Mouse (Mus musculus): ENCODE data around the gene C1ql2. TPM values are rescaled to one million over a fixed set of nuclear protein-coding genes. Genes with fewer than 3 reads are reported as not detected.

C1ql2 gene
- polyA plus RNA-seq, 1 experiment from 2014 or later = 0.71 TPM

DNA sequence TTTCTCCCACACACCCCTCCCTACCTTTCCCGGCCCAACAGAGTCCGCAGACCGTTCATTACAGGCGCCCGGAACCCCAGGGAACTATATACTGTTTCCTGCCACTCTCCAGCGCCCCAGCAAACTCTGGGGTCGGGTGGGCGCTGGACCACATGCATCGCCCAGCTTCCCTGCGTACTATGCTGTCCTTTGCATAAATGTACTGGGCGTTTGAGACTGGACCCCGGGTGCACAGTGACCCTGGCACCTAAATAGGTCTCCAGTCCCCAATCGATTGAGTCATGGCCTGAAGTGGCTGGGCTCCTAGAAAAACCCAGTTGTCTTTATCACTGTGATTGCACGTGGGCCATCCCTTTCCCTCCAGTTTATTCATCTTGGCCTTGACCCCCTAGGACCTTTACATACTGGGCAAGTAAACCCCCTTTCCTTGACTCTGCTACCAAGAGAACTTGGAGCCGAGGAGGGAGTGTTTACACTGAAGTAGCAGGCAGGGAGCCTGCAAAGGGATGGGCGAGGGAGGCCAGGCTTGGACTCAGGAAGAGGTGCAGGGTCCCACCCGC, 1.5 kb downstream of the C1ql2 start:
- Histone ChIP-seq H3K4me1 (replicated peaks) (peaks cover 28% of the 10 kb centered on the region), H3K9me3 (no peaks in the 10 kb centered on the region), H3K36me3 (no peaks in the 10 kb centered on the region), H3K4me3 (peak overlapping the region; percentile 28), H3K27me3 (peaks cover 97% of the 10 kb centered on the region), H3K27ac (replicated peaks) (no peak overlapping the region), H3K4me2 (peak overlapping the region; percentile 58), H3K9ac (no peak overlapping the region)
- 0 out of 2 replicates have a peak, but pooled peaks have one; percentile 1 for ATAC-seq (ENCODE audit: low read depth)
- WGBS = 2% methylated on average over 17 of the region's 17 CpGs

DNA sequence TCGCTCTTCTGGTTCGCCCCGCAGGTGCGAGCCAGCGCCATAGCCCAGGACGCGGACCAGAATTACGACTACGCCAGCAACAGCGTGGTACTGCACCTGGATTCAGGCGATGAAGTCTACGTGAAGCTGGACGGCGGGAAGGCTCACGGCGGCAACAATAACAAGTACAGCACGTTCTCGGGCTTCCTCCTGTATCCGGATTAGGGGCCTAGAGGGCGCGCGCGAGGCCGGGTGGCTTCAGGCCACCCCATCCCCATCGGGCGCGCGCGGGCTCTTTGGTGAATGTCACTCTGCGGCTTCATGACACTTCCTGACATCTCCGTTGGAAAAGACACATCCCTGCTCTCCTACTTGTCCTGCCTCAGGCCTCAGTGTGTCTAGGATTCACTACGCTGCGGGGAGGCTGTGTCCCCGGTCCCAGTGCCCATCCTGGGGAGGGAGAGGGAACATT, 2.0 kb downstream of the C1ql2 start:
- H3K27me3 ChIP-seq = peaks cover 93% of the 10 kb centered on the region
- H3K9me3 ChIP-seq = no peaks in the 10 kb centered on the region
- under 1% methylated on average over 34 of the region's 34 CpGs for WGBS
- H3K27ac ChIP-seq (replicated peaks) = no peak overlapping the region
- ATAC-seq (ENCODE audit: low read depth) = 0 out of 2 replicates have a peak, but pooled peaks have one; percentile 7
- peaks cover 28% of the 10 kb centered on the region for H3K4me1 ChIP-seq (replicated peaks)
- H3K4me2 ChIP-seq = peak overlapping the region; percentile 58
- peak overlapping the region; percentile 28 for H3K4me3 ChIP-seq
- no peaks in the 10 kb centered on the region for H3K36me3 ChIP-seq
- no peak overlapping the region for H3K9ac ChIP-seq

- Histone ChIP-seq H3K4me3 (no peak overlapping the region), H3K9ac (no peak overlapping the region), H3K9me3 (no peaks in the 10 kb centered on the region), H3K27me3 (peaks cover 81% of the 10 kb centered on the region), H3K36me3 (no peaks in the 10 kb centered on the region), H3K4me2 (no peak overlapping the region), H3K4me1 (replicated peaks) (peaks cover 27% of the 10 kb centered on the region), H3K27ac (replicated peaks) (no peak overlapping the region)
- 18% methylated on average over 7 of the region's 7 CpGs for WGBS
- ATAC-seq (ENCODE audit: low read depth) = no peak
Observed at GRCm38 (mm10) chr1:120345001-120345400, 4.6 kb downstream of the C1ql2 start.

DNA sequence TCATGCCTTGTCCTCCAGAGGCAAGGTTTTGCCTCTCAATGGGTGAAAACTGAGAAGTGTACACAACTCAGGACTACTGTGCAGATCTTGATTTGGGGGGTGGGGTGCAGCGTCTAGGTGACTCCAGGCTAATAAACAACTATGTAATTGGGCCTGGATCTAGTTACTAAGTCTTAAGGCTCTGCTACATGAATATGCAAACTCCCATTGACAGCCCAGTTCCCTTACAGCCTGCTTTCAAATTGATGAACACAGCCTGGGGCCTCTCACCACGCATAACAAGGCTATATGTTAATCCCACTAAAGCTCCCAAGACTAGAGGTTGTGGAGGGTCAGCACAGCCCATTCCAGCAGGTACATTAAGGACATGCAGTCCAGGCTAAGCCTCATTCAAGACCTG, 14.0 kb downstream of the C1ql2 start:
- H3K27ac ChIP-seq (replicated peaks) = no peak overlapping the region
- no peaks in the 10 kb centered on the region for H3K9me3 ChIP-seq
- no peak overlapping the region for H3K4me2 ChIP-seq
- WGBS = 17% methylated on average over 2 of the region's 2 CpGs
- H3K27me3 ChIP-seq = peaks cover 78% of the 10 kb centered on the region
- peaks cover 13% of the 10 kb centered on the region for H3K4me1 ChIP-seq (replicated peaks)
- no peak overlapping the region for H3K9ac ChIP-seq
- H3K36me3 ChIP-seq = no peaks in the 10 kb centered on the region
- no peak overlapping the region for H3K4me3 ChIP-seq
- ATAC-seq (ENCODE audit: low read depth) = no peak

- 7% methylated on average over 16 of the region's 16 CpGs for WGBS
- H3K4me3 ChIP-seq = no peak overlapping the region
- H3K4me2 ChIP-seq = peak overlapping the region; percentile 28
- H3K4me1 ChIP-seq (replicated peaks) = peaks cover 13% of the 10 kb centered on the region
- peaks cover 74% of the 10 kb centered on the region for H3K27me3 ChIP-seq
- no peaks in the 10 kb centered on the region for H3K36me3 ChIP-seq
- H3K9ac ChIP-seq = no peak overlapping the region
- peak; percentile 89 for ATAC-seq (ENCODE audit: low read depth)
- H3K9me3 ChIP-seq = no peaks in the 10 kb centered on the region
- H3K27ac ChIP-seq (replicated peaks) = no peak overlapping the region
Observed at GRCm38 (mm10) chr1:120357371-120358274, 17.2 kb downstream of the C1ql2 start.

GRCm38 (mm10) chr1:120363638-120364037, 23.3 kb downstream of the C1ql2 start:
- WGBS = 85% methylated on average over 1 of the region's 1 CpGs
- Histone ChIP-seq H3K36me3 (no peaks in the 10 kb centered on the region), H3K9me3 (no peaks in the 10 kb centered on the region)

DNA sequence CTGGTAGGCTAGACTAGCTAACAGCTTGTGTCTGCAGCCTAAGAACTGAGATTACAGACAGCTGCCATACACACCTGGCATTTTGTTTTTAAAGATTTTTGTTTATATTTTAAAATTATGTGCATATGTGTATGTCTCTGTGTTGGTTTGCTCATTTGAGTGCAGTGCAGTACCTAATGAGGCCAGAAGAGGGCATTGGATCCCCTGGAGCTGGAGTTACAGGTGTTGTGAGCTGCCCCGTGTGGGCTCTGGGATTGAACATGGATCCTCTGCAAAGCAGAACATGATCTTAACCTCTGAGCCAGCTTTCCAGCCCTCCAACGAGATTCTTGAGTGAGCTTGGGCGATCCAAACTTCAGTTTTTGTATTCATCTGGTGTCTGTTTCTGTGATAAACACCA, 27.8 kb downstream of the C1ql2 start:
- 80% methylated on average over 3 of the region's 3 CpGs for WGBS
- ATAC-seq (ENCODE audit: low read depth) = no peak

More at GRCm38 (mm10) chr1:120363638-120364037, 23.3 kb downstream of the C1ql2 start:
- Histone ChIP-seq H3K27me3 (peaks cover 23% of the 10 kb centered on the region), H3K4me3 (no peak overlapping the region), H3K4me1 (replicated peaks) (no peaks in the 10 kb centered on the region), H3K4me2 (no peak overlapping the region), H3K9ac (no peak overlapping the region), H3K27ac (replicated peaks) (no peak overlapping the region)
- ATAC-seq (ENCODE audit: low read depth) = no peak

DNA sequence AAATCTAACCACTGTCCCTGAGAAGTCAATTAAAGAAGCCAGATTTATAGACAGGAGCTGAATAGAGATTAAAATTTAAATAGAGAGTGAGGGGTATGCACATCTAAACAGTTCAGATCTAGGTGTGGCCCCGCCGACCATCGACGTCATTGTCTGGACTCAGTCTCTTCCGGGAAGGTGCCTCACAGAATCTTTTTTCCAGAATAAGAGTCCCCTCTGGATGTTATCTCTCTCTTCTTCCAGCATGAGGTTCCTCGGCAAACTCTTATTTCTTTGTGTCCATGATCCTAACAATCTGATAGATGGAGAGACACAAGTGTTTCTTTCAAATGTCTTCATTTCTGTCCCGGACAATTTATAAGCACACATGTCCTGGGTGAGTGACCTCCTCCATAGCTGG, 33.7 kb downstream of the C1ql2 start:
- no peak for ATAC-seq (ENCODE audit: low read depth)
- WGBS = 76% methylated on average over 7 of the region's 7 CpGs
- H3K27me3 ChIP-seq = no peaks in the 10 kb centered on the region

More for the DNA sequence above, 27.8 kb downstream of the C1ql2 start:
- no peak overlapping the region for H3K4me3 ChIP-seq
- H3K9ac ChIP-seq = no peak overlapping the region
- no peaks in the 10 kb centered on the region for H3K4me1 ChIP-seq (replicated peaks)
- no peaks in the 10 kb centered on the region for H3K27me3 ChIP-seq
- no peak overlapping the region for H3K27ac ChIP-seq (replicated peaks)
- H3K36me3 ChIP-seq = no peaks in the 10 kb centered on the region
- no peaks in the 10 kb centered on the region for H3K9me3 ChIP-seq
- H3K4me2 ChIP-seq = no peak overlapping the region

GRCm38 (mm10) chr1:120374832-120375231, 34.5 kb downstream of the C1ql2 start:
- no peak overlapping the region for H3K27ac ChIP-seq (replicated peaks)
- H3K27me3 ChIP-seq = no peaks in the 10 kb centered on the region
- no peaks in the 10 kb centered on the region for H3K4me1 ChIP-seq (replicated peaks)
- H3K4me2 ChIP-seq = no peak overlapping the region
- H3K4me3 ChIP-seq = no peak overlapping the region
- no peaks in the 10 kb centered on the region for H3K9me3 ChIP-seq
- no peak for ATAC-seq (ENCODE audit: low read depth)
- WGBS = 58% methylated on average over 2 of the region's 2 CpGs
- H3K9ac ChIP-seq = no peak overlapping the region
- H3K36me3 ChIP-seq = no peaks in the 10 kb centered on the region

More for the DNA sequence above, 33.7 kb downstream of the C1ql2 start:
- Histone ChIP-seq H3K36me3 (no peaks in the 10 kb centered on the region), H3K9me3 (no peaks in the 10 kb centered on the region), H3K4me2 (no peak overlapping the region), H3K4me1 (replicated peaks) (no peaks in the 10 kb centered on the region), H3K9ac (no peak overlapping the region), H3K27ac (replicated peaks) (no peak overlapping the region), H3K4me3 (no peak overlapping the region)

GRCm38 (mm10) chr1:120385029-120385571, 44.7 kb downstream of the C1ql2 start:
- H3K27me3 ChIP-seq = no peaks in the 10 kb centered on the region
- H3K4me1 ChIP-seq (replicated peaks) = no peaks in the 10 kb centered on the region
- H3K9ac ChIP-seq = no peak overlapping the region
- no peak for ATAC-seq (ENCODE audit: low read depth)
- 77% methylated on average over 18 of the region's 18 CpGs for WGBS
- H3K27ac ChIP-seq (replicated peaks) = no peak overlapping the region
- no peak overlapping the region for H3K4me2 ChIP-seq
- no peaks in the 10 kb centered on the region for H3K36me3 ChIP-seq
- H3K4me3 ChIP-seq = no peak overlapping the region
- H3K9me3 ChIP-seq = no peaks in the 10 kb centered on the region

DNA sequence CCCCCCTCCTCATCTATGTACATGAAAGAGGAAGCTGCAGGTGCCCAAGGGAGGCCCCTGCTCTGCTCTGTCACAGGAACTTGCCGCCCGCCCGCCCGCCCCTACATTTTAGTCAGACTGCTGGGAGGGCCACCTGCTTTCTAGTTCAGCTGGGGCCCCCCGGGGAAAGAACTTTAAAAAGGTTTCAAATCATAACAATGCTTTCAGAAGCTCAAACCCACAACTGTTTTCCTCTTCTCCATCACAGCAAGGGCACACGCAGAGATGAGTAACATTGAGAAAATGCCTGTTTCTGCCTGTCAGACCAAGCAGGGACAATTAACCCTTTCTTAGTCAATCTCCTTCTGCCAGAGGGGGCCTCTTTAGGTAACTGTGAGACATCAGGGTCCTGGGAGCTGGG, 49.4 kb downstream of the C1ql2 start:
- Histone ChIP-seq H3K27me3 (peaks cover 4% of the 10 kb centered on the region; the same call in 1 of the 2 replicates), H3K4me2 (no peak overlapping the region), H3K4me1 (replicated peaks) (no peaks in the 10 kb centered on the region), H3K36me3 (no peaks in the 10 kb centered on the region), H3K27ac (replicated peaks) (no peak overlapping the region), H3K4me3 (no peak overlapping the region), H3K9me3 (no peaks in the 10 kb centered on the region), H3K9ac (no peak overlapping the region)
- 40% methylated on average over 6 of the region's 6 CpGs for WGBS
- ATAC-seq (ENCODE audit: low read depth) = no peak

GRCm38 (mm10) chr1:120390336-120390735, 50.0 kb downstream of the C1ql2 start:
- Histone ChIP-seq H3K4me1 (replicated peaks) (no peaks in the 10 kb centered on the region), H3K27ac (replicated peaks) (no peak overlapping the region), H3K4me2 (no peak overlapping the region), H3K9ac (no peak overlapping the region), H3K4me3 (no peak overlapping the region), H3K36me3 (no peaks in the 10 kb centered on the region), H3K9me3 (no peaks in the 10 kb centered on the region), H3K27me3 (peaks cover 4% of the 10 kb centered on the region; the same call in 1 of the 2 replicates)
- no peak for ATAC-seq (ENCODE audit: low read depth)
- 1% methylated on average over 11 of the region's 11 CpGs for WGBS

Measured in neural tube, embryonic 13.5 days (tissue).